Mouse (Mus musculus) heart, postnatal 0 days (tissue): Measurements from ENCODE around the gene Nkain2. TPM values are rescaled to one million over a fixed set of nuclear protein-coding genes. Genes with fewer than 3 reads are reported as not detected.

Experiments
- ATAC-seq: fragments of 200-750 bp; cut with Nextera tagmentation; 2 replicates; pipeline ENCODE4 v1.8.0; 2017; ENCODE audit warnings: low read depth, moderate number of reproducible peaks, moderate library complexity; ENCODE audit not compliant: insufficient read depth
- DNase-seq: peaks from one replicate; pipeline ENCODE4 v3.0.0-alpha.2; 2016; ENCODE audit warnings: low spot score
- H3K27ac ChIP-seq: fragments of 300-500 bp; sonication (generic); 2 replicates; pipeline ENCODE4 v1.5.1; 2014; ENCODE audit warnings: low read depth, mild to moderate bottlenecking
- H3K27me3 ChIP-seq: fragments of 300-500 bp; sonication (generic); 2 replicates; pipeline ENCODE4 v1.6.1; 2014; ENCODE audit warnings: low read length, mixed read lengths; ENCODE audit not compliant: control insufficient read depth, insufficient read depth
- H3K36me3 ChIP-seq: fragments of 300-500 bp; sonication (generic); replicated peaks from 2 replicates; pipeline ENCODE4 v1.6.1; 2014; ENCODE audit warnings: low read length, mixed read lengths; ENCODE audit not compliant: control insufficient read depth, insufficient read depth
- H3K4me1 ChIP-seq: fragments of 300-500 bp; sonication (generic); 2 replicates; pipeline ENCODE4 v1.6.1; 2014; ENCODE audit warnings: antibody characterized with exemption; ENCODE audit not compliant: control insufficient read depth, insufficient read depth
- H3K4me2 ChIP-seq: fragments of 300-500 bp; sonication (generic); 2 replicates; pipeline ENCODE4 v1.6.1; 2014; ENCODE audit warnings: low read depth, mild to moderate bottlenecking, low read length, moderate library complexity
- H3K4me3 ChIP-seq: fragments of 300-500 bp; sonication (generic); 2 replicates; pipeline ENCODE4 v1.5.1; 2014; ENCODE audit warnings: low read depth, low read length
- H3K9ac ChIP-seq: fragments of 300-500 bp; sonication (generic); replicated peaks from 2 replicates; pipeline ENCODE4 v1.6.1; 2014; ENCODE audit warnings: low read depth, low read length, mixed read lengths
- H3K9me3 ChIP-seq: fragments of 300-500 bp; sonication (generic); replicated peaks from 2 replicates; pipeline ENCODE4 v1.6.1; 2016; ENCODE audit warnings: low read length; ENCODE audit not compliant: control insufficient read depth
- CTCF ChIP-seq: IDR thresholded peaks from 2 replicates; pipeline ENCODE4 v1.5.1; 2016; ENCODE audit warnings: antibody characterized with exemption, control low read depth, low read depth
- EP300 ChIP-seq: IDR thresholded peaks from 2 replicates; pipeline ENCODE4 v1.6.1; 2016; ENCODE audit warnings: antibody characterized with exemption, low read depth
- WGBS: fragments of 180-500 bp; shearing (Covaris S2); extraction: QIAGEN DNeasy Blood & Tissue Kit; methylation state at CpG from one replicate; pipeline ENCODE4 v1.1.7; 2014; 5-methylcytosine and 5-hydroxymethylcytosine counted together
- polyA plus RNA-seq: library from polyadenylated mRNA; unstranded; fragments of >200 nt; fragmentation: Nextera tagmentation; extraction: Ambion mirVana; gene quantifications from 2 replicates; pipeline ENCODE4 v1.2.1, GENCODE M21; 2015
- total RNA-seq: library from RNA; depleted of rRNA; stranded (reverse); fragments of >200 nt; gene quantifications from 2 replicates; pipeline ENCODE4 v1.2.3, GENCODE M21; 2014; ENCODE audit warnings: low replicate concordance; rRNA removed

Nkain2 gene
- total and polyA plus RNA-seq, 2 experiments from 2014 or later = 0.29 to 0.95 TPM

DNA sequence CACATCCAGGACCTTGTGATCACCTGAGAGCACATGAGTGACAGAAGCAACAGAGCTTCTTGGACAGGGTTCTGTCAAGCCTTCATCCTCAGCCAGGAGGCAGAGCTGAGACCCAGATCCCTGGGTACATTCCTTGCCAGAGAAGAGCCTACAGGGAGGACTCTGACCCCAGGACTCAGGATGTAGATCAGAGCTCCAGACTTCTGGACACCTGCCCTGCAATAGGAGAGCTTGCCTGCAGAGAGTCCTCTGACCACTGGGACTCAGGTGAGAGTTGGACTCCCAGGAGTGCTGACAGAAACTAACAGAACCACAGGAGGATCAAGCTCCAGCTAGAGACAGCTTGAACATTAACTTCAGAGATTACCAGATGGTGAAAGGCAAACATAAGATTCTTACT is 1162.2 kb downstream of the Nkain2 start:
- no peak for DNase-seq
- Histone ChIP-seq H3K4me1 (no peaks in the 10 kb centered on the region), H3K9ac (no peak overlapping the region), H3K36me3 (no peaks in the 10 kb centered on the region), H3K4me2 (no peak overlapping the region), H3K27ac (no peak overlapping the region), H3K27me3 (no peaks in the 10 kb centered on the region), H3K9me3 (no peaks in the 10 kb centered on the region), H3K4me3 (no peak overlapping the region)
- TF ChIP-seq EP300 (no peak), CTCF (no peak)
- ATAC-seq = no peak

DNA sequence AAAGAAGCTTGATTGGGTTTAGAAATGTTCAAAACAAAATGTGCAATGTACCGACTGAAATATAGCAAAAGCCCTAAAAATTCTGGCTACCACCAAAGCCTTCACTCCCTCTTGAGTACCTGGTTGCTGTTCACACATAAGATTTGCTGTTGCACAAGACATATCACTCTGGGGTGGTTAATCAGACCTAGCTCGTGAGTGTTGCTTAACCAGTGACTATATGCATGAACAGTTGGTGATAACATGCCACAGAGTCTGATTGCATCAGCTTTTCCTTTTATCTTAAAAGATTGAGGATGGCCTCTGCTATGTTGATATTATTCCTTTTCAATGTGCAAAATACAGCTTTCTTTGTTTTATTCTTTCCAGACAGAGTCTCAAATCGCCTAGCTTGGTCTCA is 1243.0 kb downstream of the Nkain2 start:
- H3K27ac ChIP-seq = no peak overlapping the region
- no peaks in the 10 kb centered on the region for H3K36me3 ChIP-seq
- DNase-seq (no peak), ATAC-seq (no peak)
- no peak overlapping the region for H3K4me3 ChIP-seq
- H3K27me3 ChIP-seq = no peaks in the 10 kb centered on the region
- 66% methylated on average over 3 of the region's 3 CpGs for whole genome bisulfite sequencing
- H3K4me1 ChIP-seq = no peaks in the 10 kb centered on the region
- no peak overlapping the region for H3K9ac ChIP-seq
- no peak overlapping the region for H3K4me2 ChIP-seq
- no peak for TF ChIP-seq EP300
- no peak for TF ChIP-seq CTCF
- H3K9me3 ChIP-seq = no peaks in the 10 kb centered on the region

GRCm38 (mm10) chr10:31646083-31646482 is 1244.2 kb downstream of the Nkain2 start:
- H3K4me1 ChIP-seq = no peaks in the 10 kb centered on the region
- ATAC-seq = no peak
- TF ChIP-seq CTCF = no peak
- no peak for TF ChIP-seq EP300
- H3K4me2 ChIP-seq = no peak overlapping the region
- H3K9ac ChIP-seq = no peak overlapping the region
- no peaks in the 10 kb centered on the region for H3K9me3 ChIP-seq
- DNase-seq = no peak
- H3K27me3 ChIP-seq = no peaks in the 10 kb centered on the region
- WGBS = 38% methylated on average over 1 of the region's 1 CpGs
- no peaks in the 10 kb centered on the region for H3K36me3 ChIP-seq
- H3K4me3 ChIP-seq = no peak overlapping the region
- no peak overlapping the region for H3K27ac ChIP-seq

Other genes starting within 250 kb of the Nkain2 start
- gene Trdn, start 190.1 kb upstream of the Nkain2 start, total RNA-seq = 98.5 and 133 TPM in 2 replicates
- 511 and 519 TPM in 2 replicates for gene Trdn, start 190.1 kb upstream of the Nkain2 start, polyA plus RNA-seq